Mouse (Mus musculus) testis, adult 2 months (tissue): ENCODE data around the gene Ctnna2.

Experiments
- CTCF ChIP-seq: fragments of 200-500 bp; IDR thresholded peaks from 2 replicates; pipeline ENCODE4 v1.5.1; 2012; ENCODE audit warnings: low read depth, mild to moderate bottlenecking, inconsistent platforms, low read length, moderate library complexity; ENCODE audit not compliant: control insufficient read depth, insufficient read depth, insufficient replicate concordance
- POLR2A ChIP-seq: fragments of 200-500 bp; IDR thresholded peaks from 2 replicates; pipeline ENCODE4 v1.6.1; 2012; ENCODE audit warnings: low read depth, mild to moderate bottlenecking, inconsistent platforms, low read length, moderate library complexity; ENCODE audit not compliant: control insufficient read depth

- no peak for TF ChIP-seq POLR2A
- TF ChIP-seq CTCF = no peak
These were observed 726.0 kb downstream of the Ctnna2 start for GRCm38 (mm10) chr6:77253480-77253879.
